Mouse (Mus musculus): ENCODE measurements around the gene Rcor3. TPM values are rescaled to one million over a fixed set of nuclear protein-coding genes. Genes with fewer than 3 reads are reported as not detected.
A peak's percentile ranks its signal among the peaks of the same experiment; 100 is the strongest.

Gene Rcor3
- total and polyA plus RNA-seq, 3 experiments = 6.7 to 15.5 TPM; not detected in 1

- Histone ChIP-seq H3K79me2 (ENCODE audit: control insufficient read depth, insufficient read depth, low read length, poor library complexity) (no peaks in the 10 kb centered on the region), H3K4me1 (ENCODE audit: control insufficient read depth in 1 of 2, insufficient read depth in 2 of 2, low read length in 2 of 2) (peaks cover 0 to 3% of the 10 kb centered on the region in 2 experiments; a peak in 1 of 4 replicates), H3K27ac (ENCODE audit: control insufficient read depth, low read depth, low read length) (no peak overlapping the region), H3K9ac (ENCODE audit: control insufficient read depth, low read depth, low read length, poor library complexity, severe bottlenecking) (no peak overlapping the region), H3K27me3 (ENCODE audit: control insufficient read depth in 1 of 2, insufficient read depth in 2 of 2, low read length in 2 of 2) (no peaks in the 10 kb centered on the region), H3K4me3 (ENCODE audit: control insufficient read depth in 1 of 2, insufficient read depth in 1 of 2, low read depth in 2 of 2, low read length in 2 of 2) (no peak overlapping the region), H3K36me3 (ENCODE audit: control insufficient read depth in 1 of 2, insufficient read depth in 2 of 2, low read length in 2 of 2) (no peaks in the 10 kb centered on the region), H3K9me3 (replicated peaks; ENCODE audit: insufficient read depth, low read length) (no peaks in the 10 kb centered on the region)
- no peak for DNase-seq (ENCODE audit: low read depth, low spot score)
- no peak for TF ChIP-seq MAX (IDR thresholded peaks at IDR 0.05; ENCODE audit: low read length)
- TF ChIP-seq POLR2AphosphoS5 (IDR thresholded peaks at IDR 0.05; ENCODE audit: borderline replicate concordance, low read depth, low read length) = no peak
- no peak for TF ChIP-seq BHLHE40 (IDR thresholded peaks at IDR 0.05; ENCODE audit: borderline replicate concordance, low read depth, low read length)
- no peak for TF ChIP-seq RCOR1 (IDR thresholded peaks at IDR 0.05; ENCODE audit: low read depth, low read length)
- no peak for TF ChIP-seq TBP (IDR thresholded peaks at IDR 0.05; ENCODE audit: low read depth, low read length)
- no peak for TF ChIP-seq USF1 (IDR thresholded peaks at IDR 0.05; ENCODE audit: low read depth, low read length)
- no peak for TF ChIP-seq UBTF (IDR thresholded peaks at IDR 0.05; ENCODE audit: borderline replicate concordance, insufficient read depth, low read depth, low read length)
- no peak for TF ChIP-seq KAT2A (conservative IDR thresholded peaks at IDR 0.05; ENCODE audit: low read depth, low read length)
- TF ChIP-seq EP300 (IDR thresholded peaks at IDR 0.05; ENCODE audit: low read depth in 1 of 2, low read length in 2 of 2) = no peak
- TF ChIP-seq ELF1 (IDR thresholded peaks at IDR 0.05; ENCODE audit: low read depth, low read length) = no peak
These were observed 52.6 kb downstream of the Rcor3 start for GRCm38 (mm10) chr1:192085218-192085617.

- H3K9ac ChIP-seq (ENCODE audit: control insufficient read depth, low read depth, low read length, poor library complexity, severe bottlenecking) = no peak overlapping the region
- H3K79me2 ChIP-seq (ENCODE audit: control insufficient read depth, insufficient read depth, low read length, poor library complexity) = no peaks in the 10 kb centered on the region
- no peaks in the 10 kb centered on the region for H3K9me3 ChIP-seq (replicated peaks; ENCODE audit: insufficient read depth, low read length)
- H3K27me3 ChIP-seq (ENCODE audit: control insufficient read depth in 1 of 2, insufficient read depth in 2 of 2, low read length in 2 of 2) = no peaks in the 10 kb centered on the region
- H3K4me1 ChIP-seq (ENCODE audit: control insufficient read depth in 1 of 2, insufficient read depth in 2 of 2, low read length in 2 of 2) = peaks cover 3 to 7% of the 10 kb centered on the region in 2 experiments
- H3K36me3 ChIP-seq (ENCODE audit: control insufficient read depth in 1 of 2, insufficient read depth in 2 of 2, low read length in 2 of 2) = peaks cover 0 to 5% of the 10 kb centered on the region in 2 experiments; a peak in 1 of 4 replicates
- no peak for TF ChIP-seq E2F4 (IDR thresholded peaks at IDR 0.05; ENCODE audit: borderline replicate concordance, low read depth, low read length)
- no peak for TF ChIP-seq GATA1 (IDR thresholded peaks at IDR 0.05; ENCODE audit: low read depth, low read length)
- TF ChIP-seq ZKSCAN1 (IDR thresholded peaks at IDR 0.05; ENCODE audit: low read depth, low read length) = no peak
- no peak for DNase-seq (ENCODE audit: low read depth, low spot score)
- no peak overlapping the region for H3K4me3 ChIP-seq (ENCODE audit: control insufficient read depth in 1 of 2, insufficient read depth in 1 of 2, low read depth in 2 of 2, low read length in 2 of 2)
- no peak overlapping the region for H3K27ac ChIP-seq (ENCODE audit: control insufficient read depth, low read depth, low read length)
These were observed 55.2 kb downstream of the Rcor3 start for GRCm38 (mm10) chr1:192082646-192083045.

GRCm38 (mm10) chr1:192081129-192081528 lies 56.7 kb downstream of the Rcor3 start:
- no peak for DNase-seq (ENCODE audit: low read depth, low spot score)
- no peaks in the 10 kb centered on the region for H3K9me3 ChIP-seq (replicated peaks; ENCODE audit: insufficient read depth, low read length)
- TF ChIP-seq POLR2AphosphoS5 (IDR thresholded peaks at IDR 0.05; ENCODE audit: borderline replicate concordance, low read depth, low read length) = no peak
- TF ChIP-seq TCF12 (IDR thresholded peaks at IDR 0.05; ENCODE audit: low read depth, low read length) = no peak
- TF ChIP-seq E2F4 (IDR thresholded peaks at IDR 0.05; ENCODE audit: borderline replicate concordance, low read depth, low read length) = no peak
- no peak for TF ChIP-seq MEF2A (IDR thresholded peaks at IDR 0.05; ENCODE audit: extremely low read depth, insufficient replicate concordance, low read depth, low read length, poor library complexity, severe bottlenecking)
- no peak for TF ChIP-seq MAX (IDR thresholded peaks at IDR 0.05; ENCODE audit: low read length)
- peak; percentile 83 for TF ChIP-seq MAFK (IDR thresholded peaks at IDR 0.05; ENCODE audit: borderline replicate concordance, low read depth, low read length)
- no peak for TF ChIP-seq MYC (IDR thresholded peaks at IDR 0.05; ENCODE audit: low read depth, low read length)
- no peak for TF ChIP-seq GATA1 (IDR thresholded peaks at IDR 0.05; ENCODE audit: low read depth, low read length)
- H3K9ac ChIP-seq (ENCODE audit: control insufficient read depth, low read depth, low read length, poor library complexity, severe bottlenecking) = no peak overlapping the region
- H3K27me3 ChIP-seq (ENCODE audit: control insufficient read depth in 1 of 2, insufficient read depth in 2 of 2, low read length in 2 of 2) = no peaks in the 10 kb centered on the region
- H3K27ac ChIP-seq (ENCODE audit: control insufficient read depth, low read depth, low read length) = no peak overlapping the region
- H3K79me2 ChIP-seq (ENCODE audit: control insufficient read depth, insufficient read depth, low read length, poor library complexity) = no peaks in the 10 kb centered on the region
- peaks cover 3 to 7% of the 10 kb centered on the region in 2 experiments for H3K4me1 ChIP-seq (ENCODE audit: control insufficient read depth in 1 of 2, insufficient read depth in 2 of 2, low read length in 2 of 2)
- H3K4me3 ChIP-seq (ENCODE audit: control insufficient read depth in 1 of 2, insufficient read depth in 1 of 2, low read depth in 2 of 2, low read length in 2 of 2) = no peak overlapping the region
- H3K36me3 ChIP-seq (ENCODE audit: control insufficient read depth in 1 of 2, insufficient read depth in 2 of 2, low read length in 2 of 2) = peaks cover 0 to 5% of the 10 kb centered on the region in 2 experiments; a peak in 1 of 4 replicates

Measured in MEL (cell line).